Mouse (Mus musculus) small intestine, adult 2 months (tissue): ENCODE data around the gene Tbc1d19.

Experiments
- CTCF ChIP-seq: fragments of 200-500 bp; IDR thresholded peaks from 2 replicates; pipeline ENCODE4 v1.5.1; 2012; ENCODE audit warnings: low read depth, mild to moderate bottlenecking, control low read depth, inconsistent platforms, low read length, moderate library complexity, mixed read lengths; ENCODE audit not compliant: insufficient replicate concordance, insufficient read length; ENCODE audit errors: extremely low read depth
- POLR2A ChIP-seq: fragments of 200-500 bp; IDR thresholded peaks from 2 replicates; pipeline ENCODE4 v1.6.1; 2012; ENCODE audit warnings: low read depth, mild to moderate bottlenecking, control low read depth, inconsistent platforms, low read length, moderate library complexity

GRCm38 (mm10) chr5:53881381-53881990 lies 72.1 kb downstream of the Tbc1d19 start:
- TF ChIP-seq POLR2A: no peak
- TF ChIP-seq CTCF: no peak
